Mouse (Mus musculus) splenic B cell, adult 2 months (primary cell): Measurements from ENCODE around the gene Plin4.
"Not testable (repeated sequence)": the region's sequence is repeated elsewhere in the genome, so short reads cannot be mapped to it uniquely, and the experiment has no call there.

Source experiments
- DNase-seq: peaks from one replicate; pipeline ENCODE4 v3.0.0-alpha.2; 2011; ENCODE audit warnings: low read depth, low spot score
- H3K27me3 ChIP-seq: 2 replicates; pipeline ENCODE4 v1.6.1; 2012; ENCODE audit warnings: mild to moderate bottlenecking, low read length, moderate library complexity, mixed read lengths; ENCODE audit not compliant: control insufficient read depth, poor library complexity, insufficient read depth, severe bottlenecking
- H3K36me3 ChIP-seq: 2 replicates; pipeline ENCODE4 v1.6.1; 2012; ENCODE audit warnings: mild to moderate bottlenecking, low read length, moderate library complexity, mixed read lengths; ENCODE audit not compliant: control insufficient read depth, poor library complexity, insufficient read depth, severe bottlenecking

Gene Plin4

DNA sequence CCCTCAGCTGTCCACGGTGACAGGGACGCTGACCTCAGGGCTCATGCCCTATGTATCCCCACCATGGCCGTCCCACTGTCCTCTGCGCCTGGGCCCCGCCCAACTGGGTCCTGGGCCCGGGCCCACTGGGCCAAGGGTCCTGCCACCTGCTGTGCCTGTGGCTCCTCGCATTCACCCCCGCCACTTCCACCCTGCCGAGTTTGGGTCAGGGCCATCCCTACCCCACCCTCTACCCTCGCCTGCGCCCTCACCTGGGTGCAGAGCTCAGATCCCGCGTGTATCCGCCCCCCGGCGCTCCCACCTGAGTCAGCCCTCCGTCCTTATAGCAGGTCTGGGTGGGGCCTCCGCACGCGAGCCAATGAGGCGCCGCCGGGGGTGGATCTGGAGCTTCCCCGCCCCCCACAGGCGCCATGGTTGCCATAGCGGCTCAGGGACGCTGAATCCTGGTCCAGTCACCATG lies 7.7 kb upstream of the Plin4 start, which contains the start of gene Plin5:
Plin5 (minus strand) TSS at position 346 of the 460 bp plus-strand sequence.
- no peaks in the 10 kb centered on the region for H3K36me3 ChIP-seq
- DNase-seq, result no peak
- H3K27me3 ChIP-seq, result no peaks in the 10 kb centered on the region

DNA sequence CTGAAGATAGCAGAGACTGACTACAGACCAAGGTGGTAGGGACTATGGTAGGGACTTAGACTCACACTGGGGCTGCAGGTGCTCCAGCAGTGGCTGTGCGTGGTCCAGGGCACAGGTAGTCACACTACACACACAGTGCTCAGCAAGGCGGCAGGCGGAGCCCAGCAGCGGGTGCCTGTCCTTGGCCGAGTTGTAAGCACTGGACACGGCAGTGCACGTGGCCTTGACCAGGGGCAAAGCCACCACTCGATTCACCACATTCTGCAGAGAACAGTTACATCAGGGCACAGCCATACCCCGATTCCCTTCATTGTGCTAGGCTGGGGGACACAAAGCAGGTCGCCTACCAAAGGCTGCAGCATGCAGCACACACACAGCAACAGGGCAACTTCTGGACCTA lies 6.6 kb upstream of the Plin4 start:
- Histone ChIP-seq H3K27me3 (no peaks in the 10 kb centered on the region), H3K36me3 (no peaks in the 10 kb centered on the region)
- no peak for DNase-seq

DNA sequence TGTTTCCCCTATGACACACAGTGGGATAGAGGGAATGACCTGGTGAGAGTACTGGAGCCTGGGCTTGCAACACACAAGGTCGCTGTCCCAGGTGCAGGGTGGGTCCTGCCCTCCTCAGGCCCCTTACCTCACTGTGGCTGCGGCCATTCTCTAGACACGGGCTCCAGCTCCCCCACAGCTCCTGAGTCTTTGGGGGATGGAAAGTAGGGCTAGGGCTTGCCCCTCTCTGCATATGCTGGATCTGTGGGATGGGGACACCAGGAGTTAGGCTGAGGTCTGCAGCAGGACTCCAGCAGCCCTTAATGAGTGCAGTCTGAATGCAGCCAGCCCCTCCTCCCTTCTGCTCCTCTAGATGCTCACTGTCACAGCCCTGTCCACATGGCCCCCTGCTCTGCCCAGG lies 3.1 kb upstream of the Plin4 start:
- Histone ChIP-seq H3K27me3 (no peaks in the 10 kb centered on the region), H3K36me3 (no peaks in the 10 kb centered on the region)
- DNase-seq, result no peak

DNA sequence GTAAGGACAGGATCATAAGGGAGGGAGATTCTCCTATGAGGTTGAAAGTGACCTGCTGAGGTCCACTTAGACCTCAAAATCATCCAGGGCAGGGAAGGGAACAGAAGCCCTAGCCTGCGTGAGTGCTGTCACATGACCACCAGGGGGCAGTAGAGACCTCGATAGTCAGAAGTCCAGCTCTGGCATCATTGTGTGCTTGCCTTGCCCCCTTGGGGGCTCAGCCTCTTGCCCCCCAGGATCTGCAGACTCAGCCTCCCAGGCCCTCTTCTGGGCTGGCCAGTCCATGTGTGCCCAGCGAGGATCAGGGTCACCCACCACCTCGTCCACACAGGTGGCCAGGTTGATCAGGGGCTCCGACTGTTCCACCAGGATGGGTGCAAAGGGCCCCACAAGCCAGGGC lies 2.3 kb upstream of the Plin4 start:
- Histone ChIP-seq H3K36me3 (no peaks in the 10 kb centered on the region), H3K27me3 (no peaks in the 10 kb centered on the region)
- peak; percentile 84 for DNase-seq

DNA sequence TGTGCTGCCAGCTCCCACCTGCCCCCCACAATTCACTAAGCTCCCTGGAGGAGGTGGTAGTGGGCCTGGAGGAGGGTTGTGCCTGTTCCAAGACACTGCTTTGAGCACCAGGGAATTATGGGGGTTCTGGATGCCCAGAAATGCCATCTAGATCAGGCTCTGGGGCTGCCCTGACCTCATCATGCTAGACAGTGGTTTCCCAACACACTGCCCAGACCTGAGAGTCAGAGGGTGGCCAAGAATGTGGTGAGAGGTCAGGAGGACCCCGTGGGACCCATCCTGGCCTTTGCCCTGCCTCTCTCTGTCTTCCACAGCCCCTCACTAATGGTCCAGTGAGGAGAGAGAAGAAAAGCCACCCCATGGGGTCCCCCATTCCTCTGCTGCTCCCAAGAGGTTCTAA lies 1.4 kb upstream of the Plin4 start:
- no peak for DNase-seq
- Histone ChIP-seq H3K27me3 (no peaks in the 10 kb centered on the region), H3K36me3 (no peaks in the 10 kb centered on the region)

DNA sequence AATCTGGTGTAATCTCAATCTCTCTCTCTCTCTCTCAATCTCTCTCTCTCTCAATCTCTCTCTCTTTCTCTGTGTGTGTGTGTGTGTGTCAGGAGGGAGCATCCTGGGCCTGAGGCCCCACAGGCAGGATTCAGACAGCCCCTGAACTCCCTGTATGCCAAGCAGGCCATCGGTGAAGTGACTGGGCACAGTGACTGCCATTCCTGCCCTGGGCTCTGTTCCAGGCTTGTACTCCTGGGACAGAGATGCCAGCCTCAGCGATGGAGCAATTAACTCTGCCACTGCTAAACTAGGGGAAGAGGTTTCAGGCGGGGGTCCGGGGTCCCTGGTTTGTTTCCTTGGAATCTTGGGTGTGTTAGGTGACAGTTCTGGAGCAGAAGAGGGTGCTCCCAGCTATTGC lies 968 bp upstream of the Plin4 start:
- no peak for DNase-seq
- H3K36me3 ChIP-seq, result no peaks in the 10 kb centered on the region
- H3K27me3 ChIP-seq, result no peaks in the 10 kb centered on the region

DNA sequence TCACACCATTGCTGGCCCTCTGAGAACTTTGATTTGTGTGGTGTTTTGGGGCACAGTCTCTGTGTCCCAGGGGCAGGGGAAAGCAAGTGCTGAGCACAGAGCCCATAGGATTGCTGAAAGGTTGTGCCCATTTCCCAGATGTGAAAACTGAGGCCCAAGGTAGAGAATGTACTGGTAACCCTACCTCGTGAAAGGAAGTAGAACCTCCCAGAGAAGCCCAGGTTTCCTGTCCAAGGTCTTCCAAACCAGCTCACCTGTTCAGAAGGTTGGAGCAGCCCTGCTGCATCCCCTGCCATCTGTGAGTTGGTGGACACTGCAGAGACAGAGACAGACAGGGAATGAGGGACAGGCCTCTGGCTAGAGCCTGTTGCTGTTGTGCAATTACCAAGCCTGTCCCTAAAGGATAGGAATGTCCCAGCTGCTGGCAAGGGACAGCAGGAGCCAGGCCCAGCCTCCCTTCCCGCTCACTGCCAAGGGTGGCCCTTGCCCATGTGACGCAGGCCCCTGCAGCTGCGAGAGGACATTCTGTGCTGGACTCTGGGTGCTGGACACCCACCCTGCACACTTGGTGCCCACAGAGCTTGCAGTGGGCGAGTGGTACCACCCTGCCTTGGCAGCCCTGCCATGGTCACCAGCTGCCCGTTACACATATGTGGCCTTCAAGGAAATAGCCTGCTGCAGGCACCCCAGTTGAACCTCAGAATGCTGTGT lies 1.1 kb downstream of the Plin4 start:
- no peak for DNase-seq
- no peaks in the 10 kb centered on the region for H3K27me3 ChIP-seq
- H3K36me3 ChIP-seq, result no peaks in the 10 kb centered on the region

DNA sequence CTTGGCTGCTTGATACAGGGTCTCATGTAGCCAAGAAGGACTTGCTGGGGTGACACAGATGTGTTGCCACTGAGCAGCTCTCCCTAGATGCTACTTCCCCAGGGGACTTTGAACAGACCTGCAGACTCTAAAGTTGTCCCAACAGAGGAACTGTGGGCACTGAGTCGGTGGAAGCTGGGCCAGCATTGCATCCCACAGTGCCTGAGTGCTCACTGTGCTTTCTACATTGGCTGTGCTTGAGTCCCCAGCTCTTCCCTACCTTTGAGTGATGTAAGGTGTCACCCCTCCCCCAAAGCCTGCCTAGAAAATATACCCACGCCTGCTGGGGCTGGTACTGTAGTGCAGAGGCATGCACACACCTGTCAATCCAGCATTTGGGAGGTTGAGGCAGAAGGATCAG lies 1.9 kb downstream of the Plin4 start:
- Histone ChIP-seq H3K27me3 (no peaks in the 10 kb centered on the region), H3K36me3 (no peaks in the 10 kb centered on the region)
- DNase-seq, result no peak

DNA sequence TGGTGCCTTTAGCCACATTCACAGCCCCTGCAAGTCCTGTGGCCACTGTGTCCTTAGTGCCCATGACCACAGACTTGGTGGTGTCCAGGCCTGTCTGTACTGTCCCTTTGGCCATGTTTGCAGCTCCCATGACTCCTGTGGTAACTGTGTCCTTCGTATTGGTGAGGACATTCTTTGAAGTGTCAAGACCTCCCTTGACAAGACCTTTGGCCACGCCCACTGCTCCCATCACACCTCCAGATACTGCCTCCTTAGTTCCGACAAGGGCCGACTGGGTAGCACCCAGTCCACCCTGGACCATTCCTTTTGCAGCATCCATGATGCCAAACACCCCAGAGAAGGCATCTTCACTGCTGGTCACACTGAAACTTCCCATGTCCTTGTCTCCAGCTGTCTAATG lies 2.6 kb downstream of the Plin4 start:
- Histone ChIP-seq H3K27me3 (no peaks in the 10 kb centered on the region), H3K36me3 (no peaks in the 10 kb centered on the region)
- no peak for DNase-seq

DNA sequence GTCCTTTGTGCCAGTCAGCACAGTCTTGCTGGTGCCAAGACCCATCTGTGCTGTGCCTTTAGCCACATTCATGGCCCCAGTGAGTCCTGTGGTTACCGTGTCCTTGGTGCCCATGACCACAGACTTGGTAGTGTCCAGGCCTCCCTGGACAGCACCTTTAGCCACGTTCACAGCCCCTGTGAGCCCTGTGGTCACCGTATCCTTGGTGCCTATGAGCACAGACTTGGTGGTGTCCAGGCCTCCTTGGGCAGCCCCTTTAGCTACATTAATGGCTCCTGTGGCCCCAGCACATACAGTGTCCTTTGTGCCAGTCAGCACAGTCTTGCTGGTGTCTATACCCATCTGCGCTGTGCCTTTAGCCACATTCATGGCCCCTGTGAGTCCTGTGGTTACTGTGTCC lies 3.2 kb downstream of the Plin4 start:
- H3K36me3 ChIP-seq, DNase-seq, H3K27me3 ChIP-seq: not testable (repeated sequence)

DNA sequence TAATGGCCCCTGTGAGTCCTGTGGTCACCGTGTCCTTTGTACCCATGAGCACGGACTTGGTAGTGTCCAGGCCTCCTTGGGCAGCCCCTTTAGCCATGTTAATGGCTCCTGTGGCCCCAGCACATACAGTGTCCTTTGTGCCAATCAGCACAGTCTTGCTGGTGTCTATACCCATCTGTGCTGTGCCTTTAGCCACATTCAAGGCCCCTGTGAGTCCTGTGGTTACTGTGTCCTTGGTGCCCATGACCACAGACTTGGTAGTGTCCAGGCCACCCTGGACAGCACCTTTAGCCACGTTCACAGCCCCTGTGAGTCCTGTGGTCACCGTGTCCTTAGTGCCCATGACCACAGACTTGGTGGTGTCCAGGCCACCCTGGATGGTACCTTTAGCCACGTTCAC lies 4.8 kb downstream of the Plin4 start:
- not testable (repeated sequence) for H3K27me3 ChIP-seq, H3K36me3 ChIP-seq, DNase-seq

DNA sequence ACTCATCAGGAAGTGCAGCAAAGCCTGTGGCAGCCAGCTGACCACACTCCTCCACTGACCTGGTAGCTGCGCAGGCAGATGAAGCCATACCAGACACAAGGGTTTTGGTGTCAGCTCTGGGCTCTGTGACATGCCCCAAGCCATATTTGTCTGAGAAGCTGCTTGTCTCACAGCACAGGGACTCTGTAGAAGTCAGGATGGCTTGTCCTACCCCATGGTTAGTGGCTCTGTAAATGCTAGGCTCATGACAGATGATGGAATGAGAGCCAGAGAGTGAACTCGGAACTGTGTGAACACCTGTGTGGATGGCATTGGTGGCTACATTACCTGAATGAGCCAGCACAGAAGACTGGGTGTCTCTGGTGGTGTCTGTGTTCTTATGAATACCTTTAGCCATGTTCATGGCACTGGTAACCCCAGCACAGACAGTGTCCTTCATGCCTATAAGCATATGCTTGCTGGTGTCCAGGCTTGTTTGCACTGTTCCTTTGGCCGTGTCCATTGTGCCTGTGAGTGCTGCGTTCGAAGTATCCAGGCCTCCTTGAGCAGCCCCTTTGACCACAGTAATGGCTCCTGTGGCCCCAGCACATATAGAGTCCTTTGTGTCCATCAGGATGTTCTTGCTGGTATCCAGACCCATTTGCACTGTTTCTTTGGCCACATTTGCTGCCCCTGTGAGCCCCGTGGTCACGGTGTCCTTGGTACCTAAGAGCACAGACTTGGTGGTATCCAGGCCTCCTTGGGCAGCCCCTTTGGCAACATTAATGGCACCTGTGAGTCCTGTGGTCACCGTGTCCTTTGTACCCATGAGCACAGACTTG lies 5.9 kb downstream of the Plin4 start:
- Histone ChIP-seq H3K27me3 (no peaks in the 10 kb centered on the region), H3K36me3 (no peaks in the 10 kb centered on the region; the same call in 1 of the 2 replicates)
- DNase-seq, result no peak

DNA sequence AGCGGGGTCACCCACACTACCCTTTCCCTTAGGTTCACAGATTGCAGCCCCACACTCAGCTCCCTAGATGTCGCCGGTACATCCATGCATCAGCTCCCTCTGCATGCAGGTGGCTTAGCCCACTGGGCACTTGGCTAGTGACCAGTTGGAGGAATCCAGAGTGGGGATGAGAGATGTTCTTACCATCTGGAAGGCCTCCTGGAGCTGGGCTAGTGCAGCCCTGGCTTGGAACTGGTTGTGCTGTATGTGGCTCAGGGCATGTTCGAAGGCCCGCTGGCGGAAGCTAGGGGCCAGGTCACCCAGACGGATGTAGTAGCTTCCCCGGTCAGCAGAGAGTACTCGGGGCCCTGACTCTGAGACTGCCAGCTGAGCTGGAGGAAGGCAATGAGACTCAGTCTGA lies 6.7 kb downstream of the Plin4 start:
- H3K27me3 ChIP-seq, result no peaks in the 10 kb centered on the region
- peaks cover 3% of the 10 kb centered on the region for H3K36me3 ChIP-seq
- no peak for DNase-seq

DNA sequence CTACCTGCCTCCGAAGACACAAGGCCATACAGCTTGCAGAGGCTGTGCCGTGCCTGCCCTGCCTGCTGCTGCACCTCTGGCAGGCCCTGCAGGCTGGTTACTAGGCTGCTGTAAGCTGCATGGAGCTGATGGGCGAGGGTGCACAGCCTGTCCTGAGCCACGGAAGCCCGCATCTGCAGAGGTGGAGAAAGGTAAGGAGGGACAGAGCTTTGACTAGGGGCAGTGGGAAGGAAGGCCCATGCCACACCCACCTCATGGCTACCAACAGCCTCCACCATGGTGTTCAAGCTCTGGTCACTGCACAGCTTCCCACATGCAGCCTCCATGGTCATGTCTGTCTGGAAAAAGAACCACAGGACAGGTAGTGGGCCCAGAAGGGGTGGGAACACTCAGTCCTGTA lies 7.4 kb downstream of the Plin4 start:
- no peak for DNase-seq

DNA sequence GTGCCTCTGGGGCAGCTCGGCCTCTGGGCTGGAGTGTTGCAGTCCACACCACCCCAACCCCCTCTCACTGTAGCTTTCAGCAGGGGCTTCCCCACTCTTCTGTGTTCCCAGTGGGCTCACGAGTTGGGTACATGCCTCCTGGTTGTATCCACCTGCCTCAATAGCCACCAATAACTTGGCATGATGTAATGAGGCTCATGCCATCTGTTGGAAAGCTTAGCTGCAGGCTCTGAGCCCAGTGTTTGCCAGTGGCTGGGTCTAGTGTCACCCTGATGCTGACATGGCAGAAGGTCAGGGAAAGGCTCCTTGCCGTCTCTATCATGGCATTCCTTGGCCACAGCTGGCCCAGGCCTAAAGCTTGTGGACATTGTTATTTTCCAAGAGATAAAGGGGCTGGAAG lies 8.8 kb downstream of the Plin4 start:
- Histone ChIP-seq H3K27me3 (no peaks in the 10 kb centered on the region), H3K36me3 (peaks cover 8% of the 10 kb centered on the region)
- no peak for DNase-seq

More for the DNA sequence above, 7.4 kb downstream of the Plin4 start:
- Histone ChIP-seq H3K36me3 (peaks cover 3% of the 10 kb centered on the region), H3K27me3 (no peaks in the 10 kb centered on the region)
